Mouse (Mus musculus): ENCODE results near the gene Cyp4f39. TPM values are rescaled to one million over a fixed set of nuclear protein-coding genes. Genes with fewer than 3 reads are reported as not detected.
A peak's percentile ranks its signal among the peaks of the same experiment; 100 is the strongest.

The Cyp4f39 gene
- total RNA-seq, 1 experiment, result 2.8 TPM

GRCm38 (mm10) chr17:32415417-32416020, 37.0 kb upstream of the Cyp4f39 start:
- DNase-seq (ENCODE audit: low read depth, low spot score), result no peak
- peak overlapping the region; percentile 5 to 61; a peak in 3 of 4 replicates for H3K4me3 ChIP-seq (ENCODE audit: insufficient read depth in 1 of 2, low read depth in 1 of 2, low read length in 2 of 2, poor library complexity in 1 of 2, severe bottlenecking in 1 of 2)

GRCm38 (mm10) chr17:32416771-32417170, 35.8 kb upstream of the Cyp4f39 start:
- H3K27ac ChIP-seq (ENCODE audit: insufficient read depth, low read depth, low read length, poor library complexity, severe bottlenecking), result no peak overlapping the region
- peaks cover 0 to 2% of the 10 kb centered on the region in 2 experiments; a peak in 1 of 4 replicates for H3K4me1 ChIP-seq (ENCODE audit: control insufficient read depth in 2 of 2, insufficient read depth in 2 of 2, low read length in 2 of 2, poor library complexity in 1 of 2)
- H3K36me3 ChIP-seq (ENCODE audit: control insufficient read depth, insufficient read depth, low read length, poor library complexity, severe bottlenecking), result no peaks in the 10 kb centered on the region
- DNase-seq (ENCODE audit: low read depth, low spot score), result no peak
- H3K9me3 ChIP-seq (ENCODE audit: control insufficient read depth, insufficient read depth, low read depth, low read length), result no peaks in the 10 kb centered on the region
- in situ Hi-C loops (cut with MboI; ENCODE audit: low sequenced_read_pairs in 2 of 2, unreplicated experiment in 2 of 2), result no loop called here
- no peak overlapping the region for H3K4me3 ChIP-seq (ENCODE audit: insufficient read depth in 1 of 2, low read depth in 1 of 2, low read length in 2 of 2, poor library complexity in 1 of 2, severe bottlenecking in 1 of 2)
- no peak overlapping the region for H3K9ac ChIP-seq (ENCODE audit: insufficient read depth, low read depth, low read length, poor library complexity, severe bottlenecking)
- TF ChIP-seq ZNF384 (IDR thresholded peaks at IDR 0.05; ENCODE audit: low read depth, low read length) (no peak), MAFK (IDR thresholded peaks at IDR 0.05; ENCODE audit: insufficient read depth, low read depth, low read length) (no peak), ZC3H11A (IDR thresholded peaks at IDR 0.05; ENCODE audit: borderline replicate concordance, low read depth, low read length) (no peak), CHD2 (IDR thresholded peaks at IDR 0.05; ENCODE audit: low read depth, low read length) (no peak), HCFC1 (IDR thresholded peaks at IDR 0.05; ENCODE audit: borderline replicate concordance, insufficient read depth, low read length) (no peak)

More at GRCm38 (mm10) chr17:32415417-32416020, 37.0 kb upstream of the Cyp4f39 start:
- Histone ChIP-seq H3K36me3 (ENCODE audit: control insufficient read depth, insufficient read depth, low read length, poor library complexity, severe bottlenecking) (no peaks in the 10 kb centered on the region), H3K9me3 (ENCODE audit: control insufficient read depth, insufficient read depth, low read depth, low read length) (no peaks in the 10 kb centered on the region), H3K27ac (ENCODE audit: insufficient read depth, low read depth, low read length, poor library complexity, severe bottlenecking) (no peak overlapping the region), H3K9ac (ENCODE audit: insufficient read depth, low read depth, low read length, poor library complexity, severe bottlenecking) (peak overlapping the region; percentile 40), H3K4me1 (ENCODE audit: control insufficient read depth in 2 of 2, insufficient read depth in 2 of 2, low read length in 2 of 2, poor library complexity in 1 of 2) (peaks cover 0 to 2% of the 10 kb centered on the region in 2 experiments; a peak in 1 of 4 replicates)
- TF ChIP-seq MAFK (IDR thresholded peaks at IDR 0.05; ENCODE audit: insufficient read depth, low read depth, low read length) (no peak), ZC3H11A (IDR thresholded peaks at IDR 0.05; ENCODE audit: borderline replicate concordance, low read depth, low read length) (no peak), ZNF384 (IDR thresholded peaks at IDR 0.05; ENCODE audit: low read depth, low read length) (no peak), CHD2 (IDR thresholded peaks at IDR 0.05; ENCODE audit: low read depth, low read length) (no peak), HCFC1 (IDR thresholded peaks at IDR 0.05; ENCODE audit: borderline replicate concordance, insufficient read depth, low read length) (no peak)
- in situ Hi-C loops (cut with MboI; ENCODE audit: low sequenced_read_pairs in 2 of 2, unreplicated experiment in 2 of 2), result no loop called here

GRCm38 (mm10) chr17:32419989-32420388, 32.5 kb upstream of the Cyp4f39 start:
- Histone ChIP-seq H3K27ac (ENCODE audit: insufficient read depth, low read depth, low read length, poor library complexity, severe bottlenecking) (no peak overlapping the region), H3K4me1 (ENCODE audit: control insufficient read depth in 2 of 2, insufficient read depth in 2 of 2, low read length in 2 of 2, poor library complexity in 1 of 2) (peaks cover 0 to 2% of the 10 kb centered on the region in 2 experiments; a peak in 1 of 4 replicates), H3K9ac (ENCODE audit: insufficient read depth, low read depth, low read length, poor library complexity, severe bottlenecking) (no peak overlapping the region), H3K9me3 (ENCODE audit: control insufficient read depth, insufficient read depth, low read depth, low read length) (no peaks in the 10 kb centered on the region), H3K36me3 (ENCODE audit: control insufficient read depth, insufficient read depth, low read length, poor library complexity, severe bottlenecking) (no peaks in the 10 kb centered on the region), H3K4me3 (ENCODE audit: insufficient read depth in 1 of 2, low read depth in 1 of 2, low read length in 2 of 2, poor library complexity in 1 of 2, severe bottlenecking in 1 of 2) (no peak overlapping the region)
- TF ChIP-seq HCFC1 (IDR thresholded peaks at IDR 0.05; ENCODE audit: borderline replicate concordance, insufficient read depth, low read length), result no peak
- TF ChIP-seq CHD2 (IDR thresholded peaks at IDR 0.05; ENCODE audit: low read depth, low read length), result no peak
- TF ChIP-seq ZC3H11A (IDR thresholded peaks at IDR 0.05; ENCODE audit: borderline replicate concordance, low read depth, low read length), result no peak
- no peak for TF ChIP-seq ZNF384 (IDR thresholded peaks at IDR 0.05; ENCODE audit: low read depth, low read length)
- no peak for TF ChIP-seq MAFK (IDR thresholded peaks at IDR 0.05; ENCODE audit: insufficient read depth, low read depth, low read length)
- in situ Hi-C loops (cut with MboI; ENCODE audit: low sequenced_read_pairs in 2 of 2, unreplicated experiment in 2 of 2), result no loop called here
- DNase-seq (ENCODE audit: low read depth, low spot score), result no peak

GRCm38 (mm10) chr17:32420781-32421180, 31.7 kb upstream of the Cyp4f39 start:
- Histone ChIP-seq H3K4me1 (ENCODE audit: control insufficient read depth in 2 of 2, insufficient read depth in 2 of 2, low read length in 2 of 2, poor library complexity in 1 of 2) (peaks cover 0 to 2% of the 10 kb centered on the region in 2 experiments; a peak in 1 of 4 replicates), H3K4me3 (ENCODE audit: insufficient read depth in 1 of 2, low read depth in 1 of 2, low read length in 2 of 2, poor library complexity in 1 of 2, severe bottlenecking in 1 of 2) (no peak overlapping the region), H3K9me3 (ENCODE audit: control insufficient read depth, insufficient read depth, low read depth, low read length) (no peaks in the 10 kb centered on the region), H3K9ac (ENCODE audit: insufficient read depth, low read depth, low read length, poor library complexity, severe bottlenecking) (no peak overlapping the region), H3K36me3 (ENCODE audit: control insufficient read depth, insufficient read depth, low read length, poor library complexity, severe bottlenecking) (no peaks in the 10 kb centered on the region), H3K27ac (ENCODE audit: insufficient read depth, low read depth, low read length, poor library complexity, severe bottlenecking) (no peak overlapping the region)
- no peak for DNase-seq (ENCODE audit: low read depth, low spot score)
- in situ Hi-C loops (cut with MboI; ENCODE audit: low sequenced_read_pairs in 2 of 2, unreplicated experiment in 2 of 2), result no loop called here
- no peak for TF ChIP-seq MAFK (IDR thresholded peaks at IDR 0.05; ENCODE audit: insufficient read depth, low read depth, low read length)
- TF ChIP-seq ZC3H11A (IDR thresholded peaks at IDR 0.05; ENCODE audit: borderline replicate concordance, low read depth, low read length), result no peak
- no peak for TF ChIP-seq ZNF384 (IDR thresholded peaks at IDR 0.05; ENCODE audit: low read depth, low read length)
- TF ChIP-seq CHD2 (IDR thresholded peaks at IDR 0.05; ENCODE audit: low read depth, low read length), result no peak
- TF ChIP-seq HCFC1 (IDR thresholded peaks at IDR 0.05; ENCODE audit: borderline replicate concordance, insufficient read depth, low read length), result no peak

Measured in ES-E14 (cell line).